Mouse (Mus musculus): ENCODE measurements around the gene Vmn2r105. TPM values are rescaled to one million over a fixed set of nuclear protein-coding genes. Genes with fewer than 3 reads are reported as not detected.

Gene Vmn2r105
- not detected for total RNA-seq (2023)

GRCm38 (mm10) chr17:20234952-20235351, at the start of gene Vmn2r105:
Gene Vmn2r105, minus strand, starts transcription at chr17:20235052.

DNA sequence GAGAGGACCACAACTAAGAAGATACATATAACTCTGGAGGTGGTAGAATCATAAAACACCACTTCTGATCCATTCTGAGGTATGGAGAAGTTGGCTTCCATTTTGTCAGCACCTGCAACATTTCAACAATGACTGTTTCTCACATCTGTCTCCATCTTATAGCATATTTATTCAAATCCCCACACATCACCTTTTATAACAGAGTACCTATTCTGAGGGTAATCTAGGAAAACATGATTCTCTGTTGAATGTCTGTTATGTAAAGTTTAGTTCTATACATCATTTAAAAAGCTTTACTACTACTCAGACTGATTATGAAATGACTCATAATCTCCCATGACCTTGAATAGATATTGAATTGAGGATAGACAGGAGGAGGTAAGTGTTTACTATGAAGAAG, 51.9 kb downstream of the Vmn2r105 start, which contains the start of gene Fpr-rs6:
Gene Fpr-rs6 (minus strand): TSS at position 101 of the 400 bp plus-strand sequence.

Other genes starting within 250 kb of the Vmn2r105 start
- gene Vmn2r104, start 186.7 kb downstream of the Vmn2r105 start, total RNA-seq (2023): not detected
- not detected for gene Fpr-rs7, start 120.8 kb downstream of the Vmn2r105 start, total RNA-seq (2023)
- not detected for gene Fpr-rs6, start 52.0 kb downstream of the Vmn2r105 start, total RNA-seq (2023)
- gene Vmn2r106, start 50.5 kb upstream of the Vmn2r105 start, total RNA-seq (2023): not detected
- not detected for gene Vmn2r107, start 110.2 kb upstream of the Vmn2r105 start, total RNA-seq (2023)
- not detected for gene Vmn1r224, start 179.1 kb upstream of the Vmn2r105 start, total RNA-seq (2023)
- gene Vmn2r108, start 246.3 kb upstream of the Vmn2r105 start, total RNA-seq (2023): not detected